Mouse (Mus musculus): Measurements from ENCODE around the gene Ddx23. TPM values are rescaled to one million over a fixed set of nuclear protein-coding genes. Genes with fewer than 3 reads are reported as not detected.

Gene Ddx23
- 3.5 TPM for polyA plus RNA-seq (2014; fragmentation: Illumina TruSeq; extraction: RNeasy Lipid Tissue Mini Kit (QIAGEN cat#74804); ENCODE audit: low read depth, low replicate concordance)

DNA sequence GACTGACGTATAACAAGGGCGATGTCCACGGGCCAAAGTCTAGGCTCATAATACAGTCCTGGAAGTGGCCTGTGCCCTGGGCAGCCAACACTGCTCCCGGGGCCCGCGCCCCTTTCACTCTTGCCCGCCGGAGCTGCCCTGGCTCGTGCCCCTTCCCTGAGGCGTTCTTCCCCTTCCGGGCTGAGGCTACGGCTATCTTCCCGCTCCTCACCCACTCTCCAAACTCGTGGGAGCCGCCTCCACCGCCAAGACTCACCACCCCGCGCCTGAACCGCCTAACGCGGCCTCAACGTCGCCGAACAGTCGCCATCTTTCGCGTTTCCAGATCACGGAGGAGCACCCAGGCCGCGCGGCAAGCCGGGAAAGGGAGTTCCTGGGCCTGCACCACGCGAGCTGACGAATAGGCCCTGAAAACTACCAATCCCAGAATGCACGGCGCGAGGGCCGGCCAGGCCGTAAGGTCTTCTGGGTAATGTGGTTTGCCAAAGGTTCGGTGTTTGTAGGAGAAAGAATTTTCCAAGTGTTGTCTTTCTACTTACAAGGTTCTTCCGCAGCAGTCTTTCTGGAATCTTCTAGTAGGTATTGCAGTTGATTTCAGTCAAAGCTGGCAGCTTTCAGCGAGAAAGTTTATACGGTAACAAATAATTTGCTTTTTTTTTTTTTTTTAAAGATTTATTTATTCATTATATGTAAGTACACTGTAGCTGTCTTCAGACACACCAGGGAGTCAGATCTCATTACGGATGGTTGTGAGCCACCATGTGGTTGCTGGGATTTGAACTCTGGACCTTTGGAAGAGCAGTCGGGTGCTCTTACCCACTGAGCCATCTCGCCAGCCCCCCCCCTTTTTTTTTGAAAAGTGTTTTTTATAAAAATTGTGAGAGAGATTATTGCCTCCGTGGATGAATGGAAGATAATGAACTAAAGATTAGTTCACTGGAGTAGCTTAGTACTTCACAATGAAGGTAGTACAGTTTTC, at the start of gene Ddx23:
Ddx23 (minus strand) TSS at position 328 of the 979 bp plus-strand sequence.

DNA sequence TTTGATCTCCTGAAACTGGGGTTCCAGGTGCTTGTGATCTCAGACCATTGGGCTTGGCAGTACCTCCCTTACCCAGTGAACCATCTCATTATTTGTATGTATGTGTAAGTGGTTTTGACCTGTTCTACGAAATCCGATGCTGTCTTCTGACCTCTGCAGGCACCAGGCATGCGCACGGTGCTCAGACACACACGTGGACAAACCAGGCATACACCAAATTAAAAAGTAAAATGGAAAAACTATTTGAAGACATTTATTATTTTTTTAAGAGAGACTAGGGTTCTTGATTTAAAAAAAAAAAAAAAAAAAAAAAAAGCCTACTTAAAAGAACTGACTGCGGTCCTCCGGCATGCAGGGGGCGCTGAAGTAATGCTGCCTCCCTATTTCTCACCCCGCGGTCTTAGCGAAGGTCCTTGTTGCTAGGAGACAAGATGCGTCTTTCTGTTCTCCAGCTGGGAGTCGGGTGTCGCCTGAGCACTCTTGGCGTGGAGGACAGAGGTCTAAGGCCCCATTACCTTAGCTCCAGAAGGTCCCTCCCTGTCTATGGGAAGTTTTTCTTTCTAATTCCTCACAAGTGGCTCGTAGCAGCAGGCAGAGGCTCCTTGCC, 45.2 kb upstream of the Ddx23 start, which contains the start of gene Ccdc65:
Ccdc65 (plus strand) TSS at position 442 of the 607 bp plus-strand sequence.

DNA sequence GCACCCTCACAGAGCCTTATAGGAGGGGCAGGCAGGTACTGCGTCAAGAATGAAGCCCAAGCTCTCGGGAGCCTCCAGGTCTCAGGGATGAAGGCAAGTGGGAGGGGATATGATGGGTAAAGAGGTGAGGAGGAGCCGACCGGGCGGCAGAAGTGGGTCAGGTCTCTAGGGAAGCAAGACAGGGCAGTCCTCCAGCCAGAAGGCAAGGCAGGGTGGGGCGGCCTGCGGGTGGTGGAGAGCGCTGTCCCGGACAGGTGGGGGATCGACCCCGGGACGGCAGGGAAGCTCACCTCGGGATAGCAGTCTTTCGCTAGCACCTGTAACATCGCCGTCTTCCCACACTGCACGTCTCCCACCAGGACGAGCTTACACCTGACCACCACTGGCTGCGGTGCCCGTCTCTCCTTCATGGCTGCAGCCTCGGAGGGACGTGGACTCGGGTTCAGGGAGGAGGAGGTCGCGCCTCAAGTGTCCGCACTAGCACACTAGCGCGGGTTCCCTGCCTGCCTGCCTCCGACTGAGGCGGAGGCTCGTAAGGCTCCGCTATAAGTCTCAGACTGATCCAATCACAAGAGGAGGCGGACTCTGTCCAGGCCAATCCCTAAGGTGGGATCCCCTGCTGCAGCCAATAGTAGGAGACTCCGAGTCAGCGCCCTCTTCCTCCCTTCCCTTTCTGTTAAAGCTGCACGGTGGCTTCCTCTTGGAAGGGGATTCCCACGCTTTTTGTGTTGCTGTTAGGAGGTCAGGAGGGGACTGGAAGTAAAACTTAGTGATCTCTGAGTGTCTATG, 14.4 kb upstream of the Ddx23 start, which contains the start of gene Rnd1:
Rnd1 (minus strand) TSS at position 522 of the 789 bp plus-strand sequence.

DNA sequence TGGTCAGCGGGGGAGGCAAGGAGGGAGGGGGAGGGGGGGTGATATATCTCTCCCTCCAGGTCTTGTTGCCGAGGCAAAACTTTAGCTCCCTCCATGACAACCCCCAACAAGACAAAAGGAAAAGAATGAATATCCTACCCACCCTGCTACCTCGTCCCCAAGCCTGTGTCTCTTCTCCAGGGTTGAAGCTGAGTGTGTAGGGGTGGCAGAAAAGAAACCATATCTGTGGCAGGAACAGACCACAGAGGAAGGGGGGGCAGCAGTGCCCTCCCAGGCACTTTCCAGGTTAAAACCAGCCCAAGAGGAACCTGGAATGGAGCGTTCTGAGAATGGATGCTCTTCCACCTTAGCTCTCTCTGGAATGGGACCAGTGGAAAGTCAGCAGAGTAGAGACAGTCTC, 32.2 kb downstream of the Ddx23 start, which contains the start of gene Cacnb3:
Cacnb3 (plus strand) TSS at position 301 of the 400 bp plus-strand sequence.

DNA sequence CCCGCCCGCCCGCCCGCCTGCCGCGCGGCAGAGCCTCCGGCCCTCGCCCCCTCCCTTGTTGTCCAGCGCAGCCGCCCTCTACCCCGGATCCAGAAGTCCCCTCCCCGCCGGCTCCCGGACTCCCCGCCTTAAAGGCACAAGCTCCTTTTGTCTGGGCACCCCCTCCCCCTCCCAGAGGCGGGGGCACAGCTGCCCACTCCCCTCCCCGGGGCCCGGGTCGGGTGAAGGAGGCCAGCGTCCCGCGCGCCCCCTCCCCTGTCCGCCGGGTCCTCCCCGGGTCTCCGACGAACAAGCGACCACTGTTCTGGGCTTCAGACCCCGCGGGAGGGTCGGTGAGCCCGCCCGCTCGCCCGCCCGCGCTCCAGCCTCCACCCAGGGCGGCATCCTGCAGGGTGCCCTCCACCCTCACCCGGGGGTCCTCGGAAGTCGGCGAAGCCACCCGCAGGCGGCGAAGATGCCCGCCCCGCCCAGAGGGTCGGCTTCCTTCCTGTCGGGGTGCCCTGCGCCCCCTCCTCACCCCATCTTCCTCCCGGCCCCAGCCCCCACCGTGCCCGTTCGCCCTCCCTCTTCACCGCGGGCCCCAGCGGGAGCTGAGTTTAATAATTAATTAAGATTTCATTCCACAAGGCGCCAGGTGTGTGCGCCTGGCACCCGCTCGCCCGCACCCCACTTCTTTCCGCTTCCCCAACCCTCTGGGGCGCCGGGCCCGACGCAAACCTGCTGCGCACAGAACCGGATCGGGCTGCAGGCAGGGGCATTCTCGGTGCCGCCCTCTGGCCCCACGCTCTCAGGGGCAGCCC, 53.2 kb downstream of the Ddx23 start, which contains the start of gene Adcy6:
Adcy6 (minus strand) TSS at position 746 of the 800 bp plus-strand sequence.

Other genes starting within 250 kb of the Ddx23 start
- not detected for gene Olfr282, start 231.7 kb downstream of the Ddx23 start, polyA plus RNA-seq (2014; fragmentation: Illumina TruSeq; extraction: RNeasy Lipid Tissue Mini Kit (QIAGEN cat#74804); ENCODE audit: low read depth, low replicate concordance)
- gene Olfr281, start 210.3 kb downstream of the Ddx23 start, polyA plus RNA-seq (2014; fragmentation: Illumina TruSeq; extraction: RNeasy Lipid Tissue Mini Kit (QIAGEN cat#74804); ENCODE audit: low read depth, low replicate concordance), result not detected
- gene OR5BS1P, start 193.0 kb downstream of the Ddx23 start, polyA plus RNA-seq (2014; fragmentation: Illumina TruSeq; extraction: RNeasy Lipid Tissue Mini Kit (QIAGEN cat#74804); ENCODE audit: low read depth, low replicate concordance), result not detected
- gene Lalba, start 180.2 kb downstream of the Ddx23 start, polyA plus RNA-seq (2014; fragmentation: Illumina TruSeq; extraction: RNeasy Lipid Tissue Mini Kit (QIAGEN cat#74804); ENCODE audit: low read depth, low replicate concordance), result not detected
- not detected for gene Olfr279, start 170.5 kb downstream of the Ddx23 start, polyA plus RNA-seq (2014; fragmentation: Illumina TruSeq; extraction: RNeasy Lipid Tissue Mini Kit (QIAGEN cat#74804); ENCODE audit: low read depth, low replicate concordance)
- 36.2 TPM for gene Kansl2, start 128.6 kb downstream of the Ddx23 start, polyA plus RNA-seq (2014; fragmentation: Illumina TruSeq; extraction: RNeasy Lipid Tissue Mini Kit (QIAGEN cat#74804); ENCODE audit: low read depth, low replicate concordance)
- 66.8 TPM for gene Ccnt1, start 92.0 kb downstream of the Ddx23 start, polyA plus RNA-seq (2014; fragmentation: Illumina TruSeq; extraction: RNeasy Lipid Tissue Mini Kit (QIAGEN cat#74804); ENCODE audit: low read depth, low replicate concordance)
- gene 4930415O20Rik, start 91.9 kb downstream of the Ddx23 start, polyA plus RNA-seq (2014; fragmentation: Illumina TruSeq; extraction: RNeasy Lipid Tissue Mini Kit (QIAGEN cat#74804); ENCODE audit: low read depth, low replicate concordance), result 2.1 TPM
- gene Adcy6, start 52.8 kb downstream of the Ddx23 start, polyA plus RNA-seq (2014; fragmentation: Illumina TruSeq; extraction: RNeasy Lipid Tissue Mini Kit (QIAGEN cat#74804); ENCODE audit: low read depth, low replicate concordance), result 16.8 TPM
- 0.63 TPM for gene Cacnb3, start 32.1 kb downstream of the Ddx23 start, polyA plus RNA-seq (2014; fragmentation: Illumina TruSeq; extraction: RNeasy Lipid Tissue Mini Kit (QIAGEN cat#74804); ENCODE audit: low read depth, low replicate concordance)
- gene Rnd1, start 14.6 kb upstream of the Ddx23 start, polyA plus RNA-seq (2014; fragmentation: Illumina TruSeq; extraction: RNeasy Lipid Tissue Mini Kit (QIAGEN cat#74804); ENCODE audit: low read depth, low replicate concordance), result not detected
- 0.32 TPM for gene Ccdc65, start 45.3 kb upstream of the Ddx23 start, polyA plus RNA-seq (2014; fragmentation: Illumina TruSeq; extraction: RNeasy Lipid Tissue Mini Kit (QIAGEN cat#74804); ENCODE audit: low read depth, low replicate concordance)
- not detected for gene Fkbp11, start 65.3 kb upstream of the Ddx23 start, polyA plus RNA-seq (2014; fragmentation: Illumina TruSeq; extraction: RNeasy Lipid Tissue Mini Kit (QIAGEN cat#74804); ENCODE audit: low read depth, low replicate concordance)
- 42.4 TPM for gene Arf3, start 100.3 kb upstream of the Ddx23 start, polyA plus RNA-seq (2014; fragmentation: Illumina TruSeq; extraction: RNeasy Lipid Tissue Mini Kit (QIAGEN cat#74804); ENCODE audit: low read depth, low replicate concordance)
- gene Wnt10b, start 115.3 kb upstream of the Ddx23 start, polyA plus RNA-seq (2014; fragmentation: Illumina TruSeq; extraction: RNeasy Lipid Tissue Mini Kit (QIAGEN cat#74804); ENCODE audit: low read depth, low replicate concordance), result 0.57 TPM
- gene Wnt1, start 127.0 kb upstream of the Ddx23 start, polyA plus RNA-seq (2014; fragmentation: Illumina TruSeq; extraction: RNeasy Lipid Tissue Mini Kit (QIAGEN cat#74804); ENCODE audit: low read depth, low replicate concordance), result not detected
- gene Ddn, start 146.6 kb upstream of the Ddx23 start, polyA plus RNA-seq (2014; fragmentation: Illumina TruSeq; extraction: RNeasy Lipid Tissue Mini Kit (QIAGEN cat#74804); ENCODE audit: low read depth, low replicate concordance), result not detected
- gene Prkag1, start 168.6 kb upstream of the Ddx23 start, polyA plus RNA-seq (2014; fragmentation: Illumina TruSeq; extraction: RNeasy Lipid Tissue Mini Kit (QIAGEN cat#74804); ENCODE audit: low read depth, low replicate concordance), result 39.9 TPM
- 2.9 TPM for gene Kmt2d, start 208.3 kb upstream of the Ddx23 start, polyA plus RNA-seq (2014; fragmentation: Illumina TruSeq; extraction: RNeasy Lipid Tissue Mini Kit (QIAGEN cat#74804); ENCODE audit: low read depth, low replicate concordance)
- gene Rhebl1, start 231.6 kb upstream of the Ddx23 start, polyA plus RNA-seq (2014; fragmentation: Illumina TruSeq; extraction: RNeasy Lipid Tissue Mini Kit (QIAGEN cat#74804); ENCODE audit: low read depth, low replicate concordance), result 3.2 TPM
- gene Dhh, start 235.6 kb upstream of the Ddx23 start, polyA plus RNA-seq (2014; fragmentation: Illumina TruSeq; extraction: RNeasy Lipid Tissue Mini Kit (QIAGEN cat#74804); ENCODE audit: low read depth, low replicate concordance), result 0.19 TPM